9 mouse cellular contexts compared by ENCODE assay signal in the genomic region with DNA sequence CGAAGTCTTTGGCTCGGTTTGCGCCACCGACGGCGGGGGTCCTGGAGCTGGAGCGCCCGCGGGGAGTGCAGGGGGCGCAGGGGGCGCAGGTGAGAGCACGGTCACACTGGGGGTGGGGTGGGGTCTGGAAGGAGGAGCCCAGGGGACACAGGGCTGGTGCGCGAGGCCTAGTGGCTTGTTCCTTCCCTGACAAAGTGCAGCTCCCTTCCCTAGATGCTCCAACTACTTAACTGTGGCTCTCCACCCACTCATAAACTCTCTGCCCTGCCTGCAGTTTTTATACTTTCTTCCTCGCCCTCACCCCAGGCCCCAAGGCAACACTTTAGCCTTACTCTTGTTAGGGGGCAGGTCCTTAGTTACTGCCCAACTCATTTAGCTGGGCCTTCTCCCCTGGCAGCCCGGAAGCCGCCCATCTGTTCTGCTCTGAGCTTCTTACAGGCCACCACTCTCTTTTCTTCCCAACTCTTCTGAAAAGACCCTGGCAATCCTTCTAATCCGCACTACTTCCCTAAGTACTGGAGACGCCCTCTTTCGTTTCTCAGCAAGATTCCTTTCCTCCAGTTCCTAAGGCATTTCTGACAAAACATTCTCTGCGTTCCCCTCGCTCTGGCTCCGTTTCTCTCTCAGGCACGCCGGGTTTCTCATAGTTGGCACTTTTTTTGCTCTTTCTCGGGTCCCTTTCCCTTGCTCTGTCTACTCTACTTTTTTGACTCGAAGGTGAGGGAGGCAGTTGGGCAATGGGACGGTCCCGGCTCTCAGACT. TPM values are rescaled to one million over a fixed set of nuclear protein-coding genes. Genes with fewer than 3 reads are reported as not detected.
A peak's percentile ranks its signal among the peaks of the same experiment; 100 is the strongest.
DNase-seq lines count a peak whose midpoint lies in the region; ATAC-seq and TF ChIP-seq lines count a peak whose summit lies in the region.
"Had no signal": no experiment of that assay in that cellular context is flagged by ENCODE, and none has a peak within 500 bp of the region (broad histone marks: within the 10 kb centered on the region; RNA-seq: fewer than 3 reads in every experiment).

No protein-coding gene starts in this region.

- H3K4me2 ChIP-seq in intestine, embryonic 14.5 days (ENCODE audit: low read length) = no peak overlapping the region
- H3K4me2 ChIP-seq in intestine, embryonic 16.5 days (ENCODE audit: low read depth, low read length) = no peak overlapping the region
- H3K4me2 ChIP-seq in forebrain, embryonic 15.5 days (replicated peaks) = peak overlapping the region; percentile 75

- no peak overlapping the region for H3K27ac ChIP-seq in intestine, embryonic 14.5 days (ENCODE audit: low read depth)
- H3K27ac ChIP-seq in intestine, embryonic 16.5 days (ENCODE audit: low read length) = no peak overlapping the region
- peak overlapping the region; percentile 64 for H3K27ac ChIP-seq in forebrain, embryonic 15.5 days (replicated peaks)
- H3K27ac ChIP-seq in midbrain, embryonic 10.5 days (replicated peaks) = peak overlapping the region; percentile 84

- peak; percentile 67 for DNase-seq in intestine, embryonic 14.5 days (ENCODE audit: low spot score)
- no peak for DNase-seq in G1E (ENCODE audit: low spot score)
- DNase-seq in midbrain, embryonic 10.5 days (ENCODE audit: low spot score) = peak; percentile 64
- no peak for DNase-seq in urinary bladder, postnatal 10 days (ENCODE audit: low spot score)
- DNase-seq in urinary bladder, adult 18-20 months (ENCODE audit: low spot score in 2 of 2) = no peak
- DNase-seq in ovary, postnatal 14 days (ENCODE audit: low spot score) = no peak
- DNase-seq: cerebellum, adult 2 months had no signal

- no peak for TF ChIP-seq CTCF in G1E (IDR thresholded peaks at IDR 0.05; ENCODE audit: low read depth, low read length)

- H3K4me3 ChIP-seq in intestine, embryonic 14.5 days (ENCODE audit: low read depth, low read length) = no peak overlapping the region
- H3K4me3 ChIP-seq in intestine, embryonic 16.5 days (ENCODE audit: low read length) = no peak overlapping the region
- peak overlapping the region; percentile 32; the same call in 1 of the 2 replicates for H3K4me3 ChIP-seq in G1E (ENCODE audit: low read depth, low read length)
- peak overlapping the region; percentile 55 for H3K4me3 ChIP-seq in forebrain, embryonic 15.5 days
- peak overlapping the region; percentile 63 for H3K4me3 ChIP-seq in midbrain, embryonic 10.5 days

- H3K9ac ChIP-seq in intestine, embryonic 14.5 days (ENCODE audit: low read length) = no peak overlapping the region
- no peak overlapping the region for H3K9ac ChIP-seq in intestine, embryonic 16.5 days (ENCODE audit: low read depth, low read length)
- H3K9ac ChIP-seq in forebrain, embryonic 15.5 days (replicated peaks) = peak overlapping the region; percentile 65

- no peaks in the 10 kb centered on the region for H3K36me3 ChIP-seq in intestine, embryonic 14.5 days (ENCODE audit: control insufficient read depth, insufficient read depth, low read length)
- H3K36me3 ChIP-seq in intestine, embryonic 16.5 days (ENCODE audit: control insufficient read depth, insufficient read depth, low read length) = no peaks in the 10 kb centered on the region
- peaks cover 6% of the 10 kb centered on the region for H3K36me3 ChIP-seq in G1E (replicated peaks)
- H3K36me3 ChIP-seq in forebrain, embryonic 15.5 days = no peaks in the 10 kb centered on the region
- peaks cover 18% of the 10 kb centered on the region for H3K36me3 ChIP-seq in midbrain, embryonic 10.5 days

- ATAC-seq in intestine, embryonic 14.5 days (replicated peaks; ENCODE audit: low FRiP score, low TSS enrichment, low read depth) = no peak
- ATAC-seq in intestine, embryonic 16.5 days = no peak
- no peak for ATAC-seq in G1E (ENCODE audit: extremely low read depth, insufficient number of reproducible peaks, low FRiP score, poor library complexity, severe bottlenecking)
- no peak for ATAC-seq in forebrain, embryonic 15.5 days (replicated peaks)

- H3K27me3 ChIP-seq in intestine, embryonic 14.5 days (replicated peaks; ENCODE audit: control insufficient read depth, insufficient read depth, low read length) = peaks cover 100% of the 10 kb centered on the region
- H3K27me3 ChIP-seq in intestine, embryonic 16.5 days (replicated peaks; ENCODE audit: control insufficient read depth, insufficient read depth, low read length) = peaks cover 95% of the 10 kb centered on the region
- H3K27me3 ChIP-seq in G1E (ENCODE audit: insufficient read depth, low read length) = no peaks in the 10 kb centered on the region; the same call in 1 of the 2 replicates
- peaks cover 63% of the 10 kb centered on the region for H3K27me3 ChIP-seq in forebrain, embryonic 15.5 days
- H3K27me3 ChIP-seq in midbrain, embryonic 10.5 days (ENCODE audit: low read depth, poor library complexity, severe bottlenecking) = peaks cover 100% of the 10 kb centered on the region

- peaks cover 17% of the 10 kb centered on the region; the same call in 1 of the 2 replicates for H3K4me1 ChIP-seq in intestine, embryonic 14.5 days (replicated peaks; ENCODE audit: control insufficient read depth, insufficient read depth, low read length)
- peaks cover 27% of the 10 kb centered on the region for H3K4me1 ChIP-seq in intestine, embryonic 16.5 days (ENCODE audit: control insufficient read depth, insufficient read depth, low read length)
- H3K4me1 ChIP-seq in G1E (ENCODE audit: insufficient read depth, low read depth, low read length) = no peaks in the 10 kb centered on the region; the same call in 1 of the 2 replicates
- peaks cover 59% of the 10 kb centered on the region for H3K4me1 ChIP-seq in forebrain, embryonic 15.5 days
- H3K4me1 ChIP-seq in midbrain, embryonic 10.5 days = peaks cover 59% of the 10 kb centered on the region

- no peaks in the 10 kb centered on the region for H3K9me3 ChIP-seq in intestine, embryonic 14.5 days (ENCODE audit: control insufficient read depth, low read length)
- peaks cover 6% of the 10 kb centered on the region; the same call in 1 of the 2 replicates for H3K9me3 ChIP-seq in intestine, embryonic 16.5 days (ENCODE audit: control insufficient read depth, low read length)
- H3K9me3 ChIP-seq in G1E (replicated peaks) = peaks cover 89% of the 10 kb centered on the region
- H3K9me3 ChIP-seq in forebrain, embryonic 15.5 days = no peaks in the 10 kb centered on the region
- H3K9me3 ChIP-seq in midbrain, embryonic 10.5 days (replicated peaks) = no peaks in the 10 kb centered on the region

- 8% methylated on average over 27 of the region's 29 CpGs for WGBS in intestine, embryonic 14.5 days
- 8% methylated on average over 28 of the region's 29 CpGs for WGBS in intestine, embryonic 16.5 days
- 1% methylated on average over 27 of the region's 29 CpGs for WGBS in forebrain, embryonic 15.5 days
- 1% methylated on average over 29 of the region's 29 CpGs for WGBS in midbrain, embryonic 10.5 days

RNA-seq across cellular contexts. Expression of a gene that starts 2.6 kb away (rescaled TPM):
- polyA plus RNA-seq in intestine, embryonic 14.5 days (2014; fragmentation: Nextera tagmentation; extraction: Ambion mirVana) = 0.05 and 0.08 TPM in 2 replicates
- 0.07 TPM in 1 of 2 replicates, not detected in the other for polyA plus RNA-seq in intestine, embryonic 16.5 days (2015; fragmentation: Nextera tagmentation; extraction: Ambion mirVana)
- total RNA-seq in G1E (2014; fragmentation: Nextera tagmentation) (not detected in 2 replicates), G1E (2017) (0.11 and 0.17 TPM in 2 replicates)
- polyA plus RNA-seq in G1E (2012) = 0.40 and 0.47 TPM in 2 replicates
- 3.2 and 4.4 TPM in 2 replicates for polyA plus RNA-seq in forebrain, embryonic 15.5 days (2015; fragmentation: Nextera tagmentation; extraction: Ambion mirVana)
- polyA plus RNA-seq in midbrain, embryonic 10.5 days (2016; fragmentation: Nextera tagmentation; extraction: Ambion mirVana) = 2.3 and 2.4 TPM in 2 replicates

Comparison
In these comparisons a context has a peak if more than half of its experiments do, and no peak if none do; other contexts are left out.
1. DNase-seq: peak in intestine, embryonic 14.5 days (single experiment) and midbrain, embryonic 10.5 days (single experiment); none in G1E (single experiment), urinary bladder, postnatal 10 days (single experiment), urinary bladder, adult 18-20 months (0 of 2) and ovary, postnatal 14 days (single experiment).
2. H3K27ac ChIP-seq: peak in forebrain, embryonic 15.5 days (single experiment) and midbrain, embryonic 10.5 days (single experiment); none in intestine, embryonic 14.5 days (single experiment) and intestine, embryonic 16.5 days (single experiment).
3. H3K4me3 ChIP-seq: peak in G1E (single experiment), forebrain, embryonic 15.5 days (single experiment) and midbrain, embryonic 10.5 days (single experiment); none in intestine, embryonic 14.5 days (single experiment) and intestine, embryonic 16.5 days (single experiment).